Mouse (Mus musculus) heart, adult 9 months (tissue): Measurements from ENCODE around the gene Mettl26.
"Not testable (repeated sequence)": the region's sequence is repeated elsewhere in the genome, so short reads cannot be mapped to it uniquely, and the experiment has no call there.

Experiments used
- DNase-seq, 2 experiments: peaks; one replicate each; pipeline ENCODE4 v3.0.0; 2022; ENCODE audit warnings: low spot score in 2 of 2

Gene Mettl26

DNA sequence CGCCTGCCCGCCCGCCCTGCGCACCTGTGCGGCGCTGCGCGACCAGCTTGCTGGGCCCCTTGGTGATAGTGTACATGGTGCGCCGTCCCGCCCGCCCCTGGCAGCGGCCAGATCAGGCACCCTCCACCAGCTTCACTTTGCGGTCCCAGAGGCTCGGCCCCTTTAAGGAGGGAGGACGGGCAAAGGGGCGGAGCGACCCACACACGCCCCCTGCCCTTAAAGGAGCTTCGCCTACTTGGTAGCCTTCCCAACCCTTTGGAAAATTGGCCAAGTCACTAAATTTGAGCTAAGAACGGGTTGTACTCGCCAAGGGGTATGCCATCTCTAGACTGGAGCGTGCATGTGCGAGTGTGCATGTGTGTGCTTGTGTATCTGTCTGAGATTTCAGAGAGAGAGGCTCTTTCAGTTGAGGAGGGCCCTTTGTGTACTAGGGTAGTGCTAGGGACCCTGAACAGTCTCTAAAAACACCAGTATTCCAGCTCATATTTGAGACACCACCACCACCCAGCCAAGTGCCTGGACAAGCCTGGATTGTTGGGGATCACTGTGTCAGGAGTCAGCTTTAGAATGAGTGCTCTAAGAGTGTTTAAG, 6.2 kb upstream of the Mettl26 start, which contains the start of gene Mcrip2:
Mcrip2 (minus strand) TSS at position 164 of the 591 bp plus-strand sequence.
- DNase-seq: peak; percentile 84 to 89

GRCm38 (mm10) chr17:25869498-25869897, 5.4 kb upstream of the Mettl26 start:
- DNase-seq: no peak

DNA sequence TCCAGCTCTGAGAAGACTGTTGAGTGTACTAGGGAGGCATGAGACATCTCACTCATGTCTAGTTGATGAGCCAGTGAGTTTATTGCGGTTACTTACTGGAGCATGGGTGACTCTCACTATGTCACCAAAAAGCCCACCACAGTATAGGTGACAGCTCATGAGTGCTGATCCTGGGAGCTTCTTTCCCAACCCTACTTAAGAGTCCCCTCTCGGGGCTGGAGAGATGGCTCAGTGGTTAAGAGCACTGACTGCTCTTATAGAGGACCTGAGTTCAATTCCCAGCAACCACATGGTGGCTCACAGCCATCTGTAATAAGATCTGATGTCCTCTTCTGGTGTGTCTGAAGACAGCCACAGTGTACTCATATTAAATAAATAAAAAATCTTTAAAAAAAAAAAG, 4.9 kb upstream of the Mettl26 start:
- no peak for DNase-seq

DNA sequence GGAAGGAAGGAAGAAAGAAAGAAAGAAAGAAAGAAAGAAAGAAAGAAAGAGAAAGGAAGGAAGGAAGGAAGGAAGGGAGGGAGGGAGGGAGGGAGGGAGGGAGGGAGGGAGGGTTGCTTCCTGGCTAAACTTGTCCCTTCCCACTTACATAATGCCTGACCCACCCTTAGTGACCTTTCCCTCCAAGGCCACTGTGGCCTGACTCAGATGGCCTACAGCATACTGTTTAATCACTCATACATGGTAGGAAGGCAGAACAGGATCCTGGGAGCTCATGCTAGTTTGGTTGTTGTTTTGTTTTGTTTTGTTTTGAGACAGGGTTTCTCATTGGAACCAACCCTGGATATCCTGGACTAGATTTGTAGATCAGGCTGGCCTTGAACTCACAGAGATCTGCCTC, 3.3 kb upstream of the Mettl26 start:
- DNase-seq: not testable (repeated sequence)

- no peak for DNase-seq
Observed at GRCm38 (mm10) chr17:25872676-25873075, 2.2 kb upstream of the Mettl26 start.

DNA sequence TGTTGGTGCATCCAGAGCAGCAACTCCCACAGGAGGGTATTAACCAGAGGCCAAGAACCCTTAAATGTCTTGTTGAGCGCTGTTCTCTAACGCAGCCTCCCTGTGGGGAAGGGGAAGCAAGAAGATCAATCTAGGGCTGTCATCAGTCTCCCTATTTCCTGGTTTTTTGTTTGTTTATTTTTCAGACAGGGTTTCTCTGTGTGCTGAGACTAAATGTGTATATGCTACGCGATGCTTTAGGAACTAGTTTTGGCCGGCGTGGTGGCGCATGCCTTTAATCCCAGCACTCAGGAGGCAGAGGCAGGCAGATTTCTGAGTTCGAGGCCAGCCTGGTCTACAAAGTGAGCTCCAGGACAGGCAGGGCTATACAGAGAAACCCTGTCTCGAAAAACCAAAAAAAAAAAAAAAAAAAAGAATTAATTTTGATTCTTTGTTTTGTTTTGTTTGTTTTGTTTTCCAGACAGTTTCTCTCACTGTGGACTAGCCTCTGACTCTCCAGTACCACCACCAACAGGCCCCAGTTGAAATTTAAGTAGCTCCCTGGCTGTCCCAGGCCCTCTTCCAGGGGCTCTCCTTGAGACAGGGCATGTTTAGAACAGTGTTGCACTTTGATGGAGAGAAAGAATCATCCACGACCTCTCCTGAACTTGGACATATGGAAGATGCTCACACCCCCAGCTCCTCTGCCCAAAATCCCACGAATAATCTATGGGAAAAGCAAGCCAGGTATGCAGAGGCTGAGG, 1.3 kb upstream of the Mettl26 start:
- DNase-seq: no peak

DNA sequence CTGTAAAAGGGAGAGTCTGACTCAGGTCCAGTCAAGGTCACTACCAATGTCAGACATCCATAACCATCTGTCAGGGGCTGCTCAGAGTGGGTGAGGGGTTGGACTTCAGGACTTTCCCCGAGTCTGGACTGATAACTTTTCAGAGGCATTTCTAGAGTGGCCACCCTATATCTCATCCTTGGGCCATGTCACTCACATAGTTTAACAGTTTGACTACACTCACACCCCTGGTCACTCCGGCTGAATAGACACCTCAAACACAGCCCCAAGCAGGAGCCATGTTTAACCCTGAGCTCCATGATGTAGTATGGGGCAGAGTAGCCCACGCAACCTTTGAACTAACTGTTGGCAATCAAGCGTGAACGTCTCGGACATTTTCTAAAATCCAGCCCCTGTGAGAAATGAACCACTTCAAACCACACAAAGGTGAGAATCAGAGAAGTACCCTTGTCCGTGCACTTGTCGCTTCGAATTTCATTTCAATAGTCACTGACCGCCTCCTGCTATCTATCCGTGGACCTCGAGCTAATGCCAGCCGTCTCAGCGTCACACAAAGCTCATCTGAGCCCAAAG, 640 bp upstream of the Mettl26 start:
- DNase-seq: no peak

DNA sequence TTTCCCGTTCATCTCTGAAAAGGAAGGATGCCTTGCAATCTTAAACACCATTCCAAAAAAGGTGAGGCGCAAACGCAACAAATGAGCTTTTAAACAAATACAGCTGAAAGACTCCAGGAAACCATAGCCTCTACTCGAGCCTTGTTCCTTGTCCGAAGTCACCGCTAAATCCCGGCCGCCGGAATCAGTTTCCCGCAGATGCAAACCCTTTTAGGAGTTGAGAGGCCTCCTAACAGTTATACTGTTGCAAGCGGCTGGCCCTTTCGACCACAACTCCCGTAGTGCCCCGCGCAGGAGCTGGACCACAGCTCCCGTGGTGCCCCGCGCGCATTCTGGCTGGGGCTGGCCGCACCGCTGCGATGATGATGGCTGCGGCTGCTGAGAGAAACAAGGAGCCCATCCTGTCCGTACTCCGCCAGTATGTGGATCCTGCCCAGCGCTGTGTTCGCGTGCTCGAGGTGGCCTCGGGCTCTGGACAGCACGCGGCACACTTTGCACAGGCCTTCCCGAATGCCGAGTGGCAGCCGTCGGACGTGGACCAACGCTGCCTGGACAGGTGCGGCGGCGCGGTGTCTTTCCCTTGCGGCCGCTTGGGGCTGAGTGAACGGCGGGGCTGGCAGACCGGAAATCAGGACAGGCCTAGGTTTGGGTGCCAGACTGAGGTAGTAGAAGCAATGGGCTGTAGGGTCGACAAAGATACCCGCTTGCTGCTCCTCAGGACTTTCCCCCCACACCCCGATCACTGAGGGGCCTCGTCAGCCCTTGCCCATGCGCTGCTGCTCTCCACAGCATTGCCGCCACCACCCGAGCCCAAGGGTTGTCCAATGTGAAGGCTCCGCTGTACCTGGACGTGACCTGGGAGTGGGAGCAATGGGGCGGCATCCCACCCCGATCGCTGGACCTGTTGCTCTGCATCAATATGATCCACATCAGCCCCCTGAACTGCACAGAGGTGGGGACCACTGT, 580 bp downstream of the Mettl26 start:
- DNase-seq: peak; percentile 87 to 89

GRCm38 (mm10) chr17:25876347-25876915, 1.6 kb downstream of the Mettl26 start:
- DNase-seq: no peak

GRCm38 (mm10) chr17:25877025-25877424, 2.2 kb downstream of the Mettl26 start:
- no peak for DNase-seq

DNA sequence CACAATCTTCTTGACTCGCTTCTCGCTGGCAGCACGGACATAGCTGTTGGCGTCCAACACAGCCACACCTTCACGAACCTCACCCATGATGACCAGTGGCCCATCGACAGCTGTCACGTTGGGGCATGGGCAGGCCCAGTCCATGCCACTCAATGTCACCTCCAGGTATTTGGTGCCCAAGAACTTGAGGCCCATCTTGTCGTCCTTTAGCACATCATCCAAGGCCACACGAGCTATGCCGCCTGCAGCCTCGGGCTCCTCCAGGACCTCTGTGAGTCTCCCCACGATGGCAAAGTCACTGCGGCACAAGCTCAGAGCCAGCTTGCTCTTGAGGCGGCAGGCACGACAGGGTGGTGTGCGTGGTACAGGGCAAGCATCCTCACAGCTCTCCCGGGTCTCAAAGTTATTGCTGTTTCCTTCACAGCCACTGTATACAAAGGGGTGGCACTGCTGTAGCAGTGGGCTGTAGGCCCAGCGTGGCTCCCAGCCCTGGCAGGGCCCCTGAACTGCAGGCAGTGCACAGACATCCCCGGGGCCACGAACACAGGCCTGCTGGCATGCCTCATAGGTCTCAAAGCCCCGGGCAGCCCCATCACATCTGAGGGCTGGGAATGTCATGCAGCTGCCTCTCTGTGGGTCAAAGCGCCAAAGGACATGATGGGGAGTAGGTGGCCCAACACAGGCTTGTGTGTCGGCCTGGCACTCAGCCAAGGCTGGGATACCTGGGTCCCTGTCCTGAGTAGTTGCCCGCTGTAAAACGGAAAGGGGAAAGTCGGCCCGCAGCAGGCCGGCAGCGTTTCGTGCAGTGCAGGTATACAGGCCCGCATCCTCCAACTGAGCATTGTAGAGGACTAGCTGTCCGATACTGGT, 3.1 kb downstream of the Mettl26 start:
- DNase-seq: no peak

GRCm38 (mm10) chr17:25878611-25879180, 3.8 kb downstream of the Mettl26 start:
- no peak for DNase-seq

GRCm38 (mm10) chr17:25879261-25879660, 4.4 kb downstream of the Mettl26 start:
- DNase-seq: no peak

DNA sequence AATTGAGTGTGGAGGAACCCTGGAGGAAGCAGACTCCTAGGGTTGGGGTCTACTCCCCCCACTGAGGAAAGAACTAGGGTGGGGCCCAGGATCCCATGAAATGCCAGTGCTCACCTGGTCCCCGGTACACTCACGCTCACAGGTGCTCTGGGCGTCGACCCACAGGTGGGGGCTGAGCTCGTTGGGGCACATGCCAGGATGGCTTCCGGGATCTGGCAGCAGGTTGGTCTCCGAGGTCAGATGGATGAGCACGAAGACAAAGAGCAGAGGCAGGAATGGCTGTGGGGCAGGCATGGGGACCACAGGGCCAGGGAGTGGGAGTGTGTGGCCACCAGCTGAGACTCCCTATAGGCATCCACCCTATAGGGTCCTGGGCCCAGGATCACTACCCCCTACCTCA, 4.9 kb downstream of the Mettl26 start:
- DNase-seq: no peak

DNA sequence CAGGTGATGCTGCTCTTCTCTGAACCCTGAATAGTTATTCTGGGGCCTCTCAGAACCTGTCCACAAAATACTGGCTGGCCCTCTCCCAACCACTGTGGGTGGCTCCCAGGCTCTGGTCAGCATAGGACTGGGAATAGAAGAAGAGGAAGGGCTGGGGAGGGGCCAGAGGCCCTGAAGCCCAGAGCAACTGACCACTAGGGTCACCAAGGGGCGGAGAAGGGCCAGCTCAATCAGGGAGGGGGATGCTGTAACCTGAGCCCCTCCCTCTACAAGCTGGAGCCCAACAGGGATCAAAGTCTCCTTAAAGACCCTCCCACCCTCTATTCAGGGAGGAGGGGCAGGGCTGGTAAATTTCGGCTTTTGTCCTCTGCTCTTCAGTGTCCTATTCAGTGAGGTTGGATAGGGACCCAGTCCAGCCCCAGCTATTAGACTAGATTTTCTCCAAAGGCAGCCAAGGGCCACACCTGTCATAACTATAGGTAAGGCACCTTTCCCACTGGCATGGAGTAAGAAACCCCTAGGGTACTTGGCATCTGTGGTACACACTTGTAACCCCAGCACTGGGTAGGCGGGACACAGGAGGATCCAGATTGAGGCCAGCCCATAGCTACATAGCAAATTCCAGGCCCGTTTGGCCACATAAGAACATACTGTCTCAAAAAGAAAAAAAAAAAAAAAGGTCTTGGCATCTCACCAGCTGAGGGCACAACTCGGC, 5.5 kb downstream of the Mettl26 start, which contains the start of gene Wfikkn1:
Wfikkn1 (minus strand) TSS at position 663 of the 715 bp plus-strand sequence.
- no peak for DNase-seq

- no peak for DNase-seq
Observed at GRCm38 (mm10) chr17:25880913-25881641, 6.2 kb downstream of the Mettl26 start.

DNA sequence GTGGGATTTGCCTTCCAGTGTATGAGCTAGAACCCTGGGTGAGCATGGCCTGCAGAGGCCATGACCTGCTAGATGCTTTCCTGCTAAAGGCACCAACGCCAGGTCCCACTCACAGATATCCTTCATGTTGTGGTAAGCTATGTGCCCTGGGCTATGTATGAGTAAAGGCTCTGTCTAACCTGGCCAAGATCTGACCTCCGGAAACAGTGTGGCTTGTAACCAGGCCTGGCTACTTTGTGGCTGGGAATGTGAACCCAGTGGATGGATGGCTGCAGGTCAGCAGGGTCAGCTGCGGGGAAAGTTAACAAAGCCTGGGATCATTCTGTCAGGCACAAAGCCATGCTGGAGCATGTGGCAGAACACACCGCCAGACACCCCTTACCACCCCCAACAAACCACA, 6.8 kb downstream of the Mettl26 start:
- no peak for DNase-seq

DNA sequence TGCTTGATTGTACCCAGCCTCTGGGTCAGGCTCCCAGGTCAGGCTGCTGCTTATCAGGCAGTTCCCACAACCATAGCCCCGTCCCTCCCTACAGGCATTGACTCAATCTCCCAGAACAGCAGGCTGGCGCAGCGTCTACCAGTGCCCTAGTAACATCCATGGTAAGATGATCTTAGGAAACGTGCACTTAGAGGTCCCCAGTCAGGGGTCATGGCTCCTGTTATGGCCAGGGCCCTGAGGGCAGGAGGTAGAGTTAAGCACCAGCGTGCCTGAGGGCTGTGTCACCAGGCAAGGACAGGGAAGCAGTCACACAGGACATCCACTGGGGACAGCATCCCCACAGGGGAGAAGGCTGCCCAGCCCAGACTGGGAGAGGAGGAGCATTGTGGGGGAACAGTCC, 7.4 kb downstream of the Mettl26 start:
- DNase-seq: no peak

- no peak for DNase-seq
Observed at GRCm38 (mm10) chr17:25883268-25883667, 8.4 kb downstream of the Mettl26 start.
